In genomic region chr2:150965951-150966350, GRCm38 (mm10) we compare ENCODE assay signal across 25 mouse cellular contexts.
A peak's percentile ranks its signal among the peaks of the same experiment; 100 is the strongest.
DNase-seq lines count a peak whose midpoint lies in the region; ATAC-seq and TF ChIP-seq lines count a peak whose summit lies in the region.
"Had no signal": no experiment of that assay in that cellular context is flagged by ENCODE, and none has a peak within 500 bp of the region (broad histone marks: within the 10 kb centered on the region; RNA-seq: fewer than 3 reads in every experiment).

No protein-coding gene starts in this region.

- no peaks in the 10 kb centered on the region for H3K9me3 ChIP-seq in liver, postnatal 0 days (ENCODE audit: low read length)
- H3K9me3 ChIP-seq in megakaryocyte, embryonic 14.5 days: no peaks in the 10 kb centered on the region
- H3K9me3 ChIP-seq: embryonic facial prominence, embryonic 10.5 days; embryonic facial prominence, embryonic 12.5 days; forebrain, embryonic 13.5 days; G1E had no signal

- peak; percentile 58 for DNase-seq in heart, adult 11 months
- DNase-seq in heart, postnatal 10 days: no peak
- peak; percentile 1 for DNase-seq in liver
- DNase-seq in liver, postnatal 0 days: no peak
- DNase-seq in thymus, postnatal 4 days: peak; percentile 3
- DNase-seq in thymus, postnatal 0 days (ENCODE audit: low spot score): no peak
- DNase-seq: adrenal gland, adult 8-10 months; adrenal gland, postnatal 14 days; adrenal gland, postnatal 36 days; B cell, adult 2 months; cerebellum, adult 11-12 months; cerebellum, adult 2 months; cerebellum, adult 9-10 months; cerebellum, postnatal 10 days; cerebellum, postnatal 25 days had no signal

- ATAC-seq in liver, postnatal 0 days: no peak
- no peak for ATAC-seq in megakaryocyte, adult 5-6 weeks (ENCODE audit: poor library complexity, severe bottlenecking)
- ATAC-seq: activated CD4-positive, CD25-positive, alpha-beta regulatory T cell, adult 4 months; CD4-positive, CD25-positive, alpha-beta regulatory T cell, adult 4 months; forebrain, embryonic 13.5 days; Patski had no signal

- no peaks in the 10 kb centered on the region for H3K4me1 ChIP-seq in liver, postnatal 0 days (ENCODE audit: insufficient read depth)
- peaks cover 44% of the 10 kb centered on the region for H3K4me1 ChIP-seq in megakaryocyte, embryonic 14.5 days
- H3K4me1 ChIP-seq: embryonic facial prominence, embryonic 10.5 days; embryonic facial prominence, embryonic 12.5 days; forebrain, embryonic 13.5 days had no signal

- H3K9ac ChIP-seq in liver, postnatal 0 days (replicated peaks): no peak overlapping the region
- H3K9ac ChIP-seq: embryonic facial prominence, embryonic 12.5 days; forebrain, embryonic 13.5 days had no signal

- TF ChIP-seq CTCF in liver, postnatal 0 days (IDR thresholded peaks at IDR 0.05; ENCODE audit: low read depth): no peak

- no peak overlapping the region for H3K4me2 ChIP-seq in liver, postnatal 0 days (ENCODE audit: low read depth, low read length)
- H3K4me2 ChIP-seq: embryonic facial prominence, embryonic 12.5 days; forebrain, embryonic 13.5 days had no signal

- WGBS in liver, postnatal 0 days (ENCODE audit: insufficient replicate concordance): 84% methylated on average over 10 of the region's 10 CpGs

- no peak overlapping the region for H3K4me3 ChIP-seq in liver, postnatal 0 days (ENCODE audit: low read depth, low read length)
- H3K4me3 ChIP-seq in megakaryocyte, embryonic 14.5 days (replicated peaks): peak overlapping the region; percentile 54
- H3K4me3 ChIP-seq: embryonic facial prominence, embryonic 10.5 days; embryonic facial prominence, embryonic 12.5 days; forebrain, embryonic 13.5 days had no signal

- no peaks in the 10 kb centered on the region for H3K27me3 ChIP-seq in liver, postnatal 0 days (ENCODE audit: insufficient read depth, low read length)
- no peaks in the 10 kb centered on the region for H3K27me3 ChIP-seq in megakaryocyte, embryonic 14.5 days (replicated peaks)
- H3K27me3 ChIP-seq: CH12.LX; embryonic facial prominence, embryonic 12.5 days; forebrain, embryonic 13.5 days; Patski had no signal

- intact Hi-C loops in heart, postnatal 10 days (cut with DNase I): no loop called here

- no peak for TF ChIP-seq EP300 in liver, postnatal 0 days (IDR thresholded peaks at IDR 0.05; ENCODE audit: low read depth)

- H3K36me3 ChIP-seq in liver, postnatal 0 days (replicated peaks; ENCODE audit: insufficient read depth, low read length): no peaks in the 10 kb centered on the region
- peaks cover 93% of the 10 kb centered on the region for H3K36me3 ChIP-seq in megakaryocyte, embryonic 14.5 days (replicated peaks; ENCODE audit: low read length)

- H3K27ac ChIP-seq in liver, postnatal 0 days (ENCODE audit: low read depth): no peak overlapping the region
- H3K27ac ChIP-seq: embryonic facial prominence, embryonic 10.5 days; embryonic facial prominence, embryonic 12.5 days; forebrain, embryonic 13.5 days had no signal

Comparison
In these comparisons a context has a peak if more than half of its experiments do, and no peak if none do; other contexts are left out.
1. DNase-seq: peak in heart, adult 11 months (single experiment), liver (single experiment) and thymus, postnatal 4 days (single experiment); none in heart, postnatal 10 days (0 of 2), liver, postnatal 0 days (single experiment) and thymus, postnatal 0 days (single experiment).